Mouse (Mus musculus): ENCODE measurements at regions not wholly inside any gene's neighbourhood (a gene's known extent, or its start where the extent isn't known, plus 50 kb on each side); places are given as distances from the start of the nearest gene placed in this dataset.
"Not testable (repeated sequence)": the region's sequence is repeated elsewhere in the genome, so short reads cannot be mapped to it uniquely, and the experiment has no call there.

DNA sequence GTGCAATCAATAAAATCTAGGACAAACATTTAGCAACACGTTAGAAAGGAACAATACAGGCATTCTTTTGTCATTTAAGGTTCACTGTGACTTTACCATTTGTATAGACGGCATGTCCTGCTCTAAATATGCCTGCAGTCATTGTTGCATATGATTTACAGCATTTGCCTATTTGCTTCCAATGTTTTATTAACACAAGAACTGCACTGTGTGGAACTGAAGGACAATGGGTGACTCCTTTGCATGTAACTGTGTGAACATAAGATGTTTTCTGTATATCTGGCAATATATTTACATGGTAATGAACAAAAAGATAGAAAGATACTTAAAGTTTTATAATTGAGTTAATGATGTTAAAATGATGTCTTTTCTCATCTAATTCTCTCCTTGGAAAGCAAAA lies 57.1 kb downstream of the Pou4f1 start:
- no peak for DNase-seq (ENCODE audit: low read depth in 1 of 2, low spot score in 2 of 2)

DNA sequence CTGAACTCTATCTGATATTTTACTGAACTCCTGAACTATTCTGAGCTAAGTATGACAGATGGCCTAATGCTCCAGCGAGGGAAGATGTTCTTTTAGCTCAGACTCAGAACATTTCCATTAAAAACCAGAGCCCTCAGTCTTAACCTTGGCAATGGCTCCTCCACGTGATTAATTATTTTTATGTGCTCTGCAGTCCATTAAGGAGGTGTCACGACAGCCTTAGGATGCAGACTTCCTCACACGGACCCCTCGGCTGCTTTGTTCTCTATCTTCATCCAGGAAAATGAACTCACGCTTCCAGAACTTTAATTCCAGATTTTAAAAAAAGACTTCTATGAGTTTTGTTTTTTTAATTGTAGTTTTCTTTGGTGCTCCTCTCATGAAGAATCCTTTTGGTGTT lies 57.5 kb downstream of the Pou4f1 start:
- no peak for DNase-seq (ENCODE audit: low read depth in 1 of 2, low spot score in 2 of 2)

DNA sequence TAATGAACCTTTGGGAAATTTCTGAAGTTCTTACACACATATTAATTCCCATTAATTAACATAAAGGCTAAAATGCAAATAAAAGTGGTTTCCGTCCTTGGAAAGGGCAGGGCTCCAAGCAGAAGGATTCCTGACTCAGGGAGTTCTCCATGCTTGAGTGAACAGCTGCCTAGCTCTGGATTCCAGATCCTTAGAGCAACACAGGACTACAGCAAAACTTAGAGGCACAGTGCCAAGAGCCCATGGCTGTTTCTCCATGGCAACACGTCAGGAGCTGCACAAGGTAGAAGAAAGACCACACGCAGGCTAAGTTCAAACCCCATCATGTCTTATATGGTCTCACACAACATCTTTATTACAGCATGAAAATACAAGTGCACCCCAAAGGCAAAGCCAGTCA lies 61.7 kb downstream of the Pou4f1 start:
- DNase-seq (ENCODE audit: low read depth in 1 of 2, low spot score in 2 of 2) = no peak

DNA sequence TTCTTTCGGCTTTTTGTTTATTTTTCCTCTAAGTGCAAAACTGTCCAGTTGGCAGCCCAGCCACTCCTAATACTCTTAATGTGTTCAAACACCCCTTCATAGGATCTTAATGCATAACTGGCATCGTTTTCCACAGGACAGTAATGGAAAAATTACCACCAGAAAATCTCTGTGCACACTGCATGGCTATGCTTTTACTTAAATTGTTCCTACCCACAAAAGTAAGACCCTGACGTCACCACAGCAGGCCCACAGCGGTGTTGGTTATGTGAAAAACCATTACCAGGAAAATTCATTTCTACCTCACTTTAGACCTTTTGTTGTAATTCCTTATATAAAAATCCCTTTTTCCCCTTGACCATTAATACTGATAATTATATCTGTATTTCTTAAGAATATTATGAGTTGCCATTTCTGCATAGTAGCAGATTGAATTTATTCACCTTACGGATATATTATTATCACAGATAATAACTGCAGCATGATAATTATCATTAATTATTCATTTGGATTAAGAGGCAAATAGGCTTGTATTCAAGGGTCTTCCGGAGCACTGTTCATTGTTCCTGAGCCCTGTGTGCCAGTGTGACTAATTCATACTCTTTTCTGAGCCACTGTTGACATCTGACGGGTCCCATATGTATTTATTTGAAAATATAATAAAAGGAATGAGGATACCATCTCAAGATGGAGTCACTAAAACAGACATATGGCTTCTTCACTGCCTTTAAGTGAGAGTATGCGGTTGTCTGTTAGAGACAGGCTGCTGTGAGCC lies 78.3 kb downstream of the Pou4f1 start:
- DNase-seq (ENCODE audit: low read depth in 1 of 2, low spot score in 2 of 2) = no peak

DNA sequence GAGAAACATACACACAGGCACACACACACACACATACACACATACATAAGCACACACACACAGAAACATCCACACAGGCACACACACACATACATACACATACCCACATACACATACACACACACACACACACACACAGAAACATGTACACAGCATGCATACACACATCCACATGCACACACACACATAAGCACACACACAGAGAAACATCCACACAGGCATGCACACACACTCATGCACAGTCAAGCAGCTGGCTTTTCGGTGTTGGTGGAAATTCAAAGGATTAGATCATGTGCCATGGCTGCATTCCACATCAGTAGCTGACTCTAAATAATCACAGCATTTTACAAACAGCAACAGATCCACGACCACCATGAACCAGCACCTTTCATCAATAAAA lies 78.9 kb downstream of the Pou4f1 start:
- no peak for DNase-seq (ENCODE audit: low read depth in 1 of 2, low spot score in 2 of 2)

DNA sequence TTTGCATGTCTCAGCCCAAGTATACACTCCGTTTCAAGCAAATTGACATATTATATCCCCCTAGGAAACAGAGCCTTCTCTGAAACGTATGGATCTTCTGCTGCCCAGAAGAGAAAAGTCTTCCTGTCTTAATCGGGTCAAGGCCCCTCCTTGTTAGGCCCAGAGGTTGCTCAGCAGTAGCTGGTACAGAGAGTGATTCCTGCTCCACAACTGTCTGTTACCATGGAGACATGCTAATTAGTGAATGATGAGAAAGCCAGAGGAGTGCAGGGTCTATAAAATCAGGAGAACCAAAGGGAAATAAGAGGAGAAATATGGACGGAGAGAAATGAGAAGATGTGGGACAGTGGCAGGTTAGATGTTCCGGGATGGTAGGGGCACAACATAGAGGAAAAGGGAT lies 86.8 kb downstream of the Pou4f1 start:
- DNase-seq (ENCODE audit: low read depth in 1 of 2, low spot score in 2 of 2) = no peak

DNA sequence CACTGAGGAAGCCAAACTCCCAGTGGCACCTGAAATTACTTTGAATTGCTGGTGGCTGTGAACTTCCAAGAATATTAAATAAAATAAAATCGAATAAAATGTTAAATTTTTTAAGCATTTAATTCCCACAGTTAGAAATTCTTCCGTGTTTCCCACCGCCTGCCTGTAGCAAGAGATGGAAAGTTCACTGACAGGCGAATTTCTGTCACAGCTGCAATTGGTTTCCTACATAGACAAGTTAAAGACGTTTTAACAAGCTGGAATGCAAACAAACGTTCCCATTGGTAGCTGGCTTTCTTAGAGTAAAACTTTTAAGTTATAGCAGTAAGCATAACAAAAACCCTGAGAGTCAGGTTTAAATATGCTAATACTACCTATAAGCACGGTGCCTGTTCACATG lies 95.0 kb downstream of the Pou4f1 start:
- DNase-seq (ENCODE audit: low read depth in 1 of 2, low spot score in 2 of 2) = no peak

DNA sequence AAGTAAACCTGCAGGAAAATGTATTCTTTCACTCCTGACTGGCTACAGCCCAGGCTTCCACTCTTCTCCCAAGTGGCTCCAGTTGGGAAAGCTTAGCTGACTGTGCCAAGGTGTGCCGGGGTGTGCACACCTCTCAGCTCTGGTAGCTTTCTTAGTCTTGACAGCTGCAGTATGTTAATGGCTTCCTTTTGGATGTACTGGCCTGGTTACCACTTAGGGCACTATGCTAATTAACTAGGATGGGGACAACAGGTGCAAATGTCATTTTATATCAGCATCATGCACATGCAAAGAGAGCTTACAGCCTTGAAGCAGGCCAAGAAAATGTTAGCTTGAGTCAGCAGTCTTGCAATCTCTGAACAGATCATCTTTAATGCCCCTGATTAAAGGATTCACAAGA lies 111.2 kb downstream of the Pou4f1 start:
- DNase-seq (ENCODE audit: low read depth in 1 of 2, low spot score in 2 of 2) = no peak

DNA sequence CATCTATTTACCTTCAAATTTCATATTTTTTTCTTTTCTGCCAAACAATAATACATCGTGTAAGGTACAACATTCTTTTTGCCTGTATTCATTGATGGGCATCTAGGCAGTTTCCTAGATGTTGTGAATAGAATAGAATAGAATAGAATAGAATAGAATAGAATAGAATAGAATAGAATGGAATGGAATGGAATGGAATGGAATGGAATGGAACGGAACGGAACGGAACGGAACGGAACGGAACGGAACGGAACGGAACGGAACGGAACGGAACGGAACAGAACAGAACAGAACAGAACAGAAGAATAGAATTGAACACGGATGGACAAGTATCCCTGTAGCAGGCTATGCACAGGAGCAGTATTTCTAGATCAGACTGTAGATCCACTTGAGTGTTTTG lies 131.0 kb downstream of the Pou4f1 start:
- DNase-seq (ENCODE audit: low read depth in 1 of 2, low spot score in 2 of 2) = not testable (repeated sequence)

DNA sequence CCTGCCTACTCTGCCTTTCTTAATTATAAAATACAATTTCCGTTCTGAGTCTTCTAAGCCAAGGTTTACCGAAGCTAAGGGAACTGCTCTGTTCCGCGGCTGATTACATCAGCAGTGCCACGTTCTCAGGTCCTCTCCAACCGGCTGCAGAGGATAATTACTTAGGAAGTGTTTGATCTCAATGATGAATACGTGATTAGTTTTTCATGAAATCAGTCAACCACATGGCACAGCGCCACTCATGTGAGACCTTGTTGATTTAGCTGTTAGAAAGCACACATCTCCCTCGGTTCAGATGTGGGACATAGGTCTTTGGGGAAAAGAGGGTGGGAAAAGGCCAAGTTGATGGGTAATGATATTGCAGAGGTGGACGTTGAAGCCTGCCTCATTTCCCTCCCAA lies 141.7 kb downstream of the Pou4f1 start:
- DNase-seq (ENCODE audit: low read depth in 1 of 2, low spot score in 2 of 2) = no peak

DNA sequence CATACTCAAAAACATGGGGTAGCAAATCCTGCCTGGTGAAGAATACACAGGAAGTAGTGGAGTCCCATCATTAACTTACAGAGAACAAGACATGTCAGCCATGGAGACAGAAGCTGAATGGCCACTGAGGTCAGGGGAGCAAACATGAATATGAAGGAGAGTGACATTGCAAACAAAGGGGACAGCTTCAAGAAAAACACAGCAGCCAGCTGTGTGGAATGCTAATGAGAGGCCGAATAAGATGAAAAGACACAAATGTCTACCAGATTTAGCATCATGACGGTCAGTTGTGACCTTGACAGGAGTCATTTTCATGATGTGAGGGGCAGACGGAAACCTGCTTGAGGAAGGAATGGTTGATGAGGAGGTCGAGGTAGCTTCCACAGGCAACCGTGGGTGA lies 167.7 kb downstream of the Pou4f1 start:
- DNase-seq (ENCODE audit: low read depth in 1 of 2, low spot score in 2 of 2) = no peak

DNA sequence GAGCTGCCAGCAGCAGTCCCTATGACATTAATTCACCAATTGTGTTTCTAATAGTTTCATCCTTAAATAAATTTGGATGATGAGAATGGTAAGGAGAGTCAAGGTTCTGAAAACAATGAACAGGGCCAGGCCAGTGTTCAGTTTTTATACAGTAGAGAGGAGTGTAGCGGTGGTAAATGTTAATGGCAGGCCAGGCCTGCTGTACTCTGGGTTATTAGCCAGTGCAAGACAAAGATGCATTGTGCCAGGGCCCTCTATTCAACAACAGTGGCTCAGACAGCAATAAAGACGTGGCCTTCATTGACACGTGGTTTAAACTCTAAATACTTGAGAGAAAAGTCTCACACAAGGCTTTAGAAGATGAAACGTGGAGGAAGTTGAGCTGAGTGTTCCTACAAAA lies 169.5 kb downstream of the Pou4f1 start:
- no peak for DNase-seq (ENCODE audit: low read depth in 1 of 2, low spot score in 2 of 2)

DNA sequence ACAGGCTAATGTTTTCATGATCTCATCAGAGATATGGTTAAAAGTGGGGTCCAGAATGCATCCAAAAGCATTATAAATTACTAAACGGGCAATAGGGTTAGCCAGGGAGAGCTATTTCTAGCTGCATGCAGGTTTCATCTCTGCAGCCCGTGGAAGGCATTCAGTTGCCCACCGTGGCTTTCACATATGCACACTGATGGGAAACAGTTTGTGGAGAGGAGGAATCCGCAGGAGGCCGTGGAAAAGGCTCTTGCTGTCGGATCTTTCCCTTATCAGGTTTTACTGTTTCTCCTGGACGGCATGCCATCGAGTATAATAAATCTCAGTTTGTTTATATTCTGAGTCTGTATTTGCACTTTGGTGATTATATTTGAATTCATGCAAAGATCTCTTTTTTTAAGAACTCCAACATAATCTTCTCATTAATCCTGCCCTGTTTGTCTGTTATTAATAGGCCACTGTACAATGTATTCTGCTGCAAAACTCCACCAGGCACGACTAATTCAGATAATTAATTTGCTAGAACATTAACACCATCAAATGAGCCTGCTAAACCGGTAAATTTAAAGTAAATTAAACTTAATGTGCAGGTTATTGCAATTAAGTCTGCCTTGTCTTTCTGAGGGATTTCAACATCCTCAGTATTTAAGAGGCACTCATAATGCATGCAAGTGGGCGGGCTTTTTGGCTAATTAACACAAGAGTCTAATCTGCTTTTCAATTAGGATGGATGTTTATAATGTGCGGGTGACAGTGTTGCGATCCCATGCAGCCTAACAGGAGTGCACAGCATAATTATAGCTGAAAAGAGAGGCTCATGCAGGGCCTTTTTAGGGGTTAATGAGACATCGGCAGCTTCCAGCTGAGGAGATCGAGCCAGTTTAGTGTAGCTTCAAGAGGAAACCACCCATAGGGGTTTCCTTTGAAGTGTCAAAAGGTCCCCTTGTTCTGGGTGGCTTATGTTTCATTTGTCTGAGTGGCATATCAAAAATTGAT lies 170.2 kb downstream of the Pou4f1 start:
- DNase-seq (ENCODE audit: low read depth in 1 of 2, low spot score in 2 of 2) = no peak

DNA sequence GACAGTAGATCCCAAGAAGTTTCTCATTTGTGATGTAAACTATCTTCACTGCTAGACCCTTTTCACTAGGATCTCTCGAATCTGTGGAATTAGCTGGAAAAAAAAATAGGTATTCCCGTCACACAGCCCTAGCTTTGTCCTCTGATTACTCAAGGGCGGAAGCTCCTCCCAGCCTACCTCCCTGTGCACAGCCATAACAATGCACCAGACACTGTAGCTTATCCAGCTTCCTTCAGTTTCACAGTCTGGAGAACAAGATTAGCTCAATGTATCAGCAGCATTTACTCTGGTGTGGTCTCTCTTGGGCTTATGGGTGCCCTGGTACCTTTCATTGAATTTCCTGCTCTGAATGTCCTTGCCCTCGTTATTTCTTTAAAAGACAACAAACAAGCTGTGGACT lies 174.0 kb downstream of the Pou4f1 start:
- DNase-seq (ENCODE audit: low read depth in 1 of 2, low spot score in 2 of 2) = no peak

DNA sequence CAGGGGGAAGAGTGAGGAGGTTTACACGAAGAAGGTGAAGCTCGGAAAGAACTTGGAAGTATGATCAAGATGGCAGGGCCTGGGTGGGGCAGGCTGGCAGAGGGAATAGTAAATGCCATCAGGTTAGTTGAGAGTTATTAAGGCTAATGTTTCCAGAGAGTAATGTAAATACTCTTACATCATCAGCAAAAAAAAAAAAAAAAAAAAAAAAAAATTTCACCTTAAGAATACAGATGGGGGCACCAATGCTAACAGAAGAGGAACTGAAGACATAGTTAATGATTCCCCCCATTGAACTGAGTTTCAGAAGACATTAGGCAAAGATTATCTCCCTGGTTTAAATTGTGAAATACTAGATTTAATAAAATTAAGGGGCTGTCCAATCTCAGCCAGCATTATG lies 174.7 kb downstream of the Pou4f1 start:
- DNase-seq (ENCODE audit: low read depth in 1 of 2, low spot score in 2 of 2) = no peak

DNA sequence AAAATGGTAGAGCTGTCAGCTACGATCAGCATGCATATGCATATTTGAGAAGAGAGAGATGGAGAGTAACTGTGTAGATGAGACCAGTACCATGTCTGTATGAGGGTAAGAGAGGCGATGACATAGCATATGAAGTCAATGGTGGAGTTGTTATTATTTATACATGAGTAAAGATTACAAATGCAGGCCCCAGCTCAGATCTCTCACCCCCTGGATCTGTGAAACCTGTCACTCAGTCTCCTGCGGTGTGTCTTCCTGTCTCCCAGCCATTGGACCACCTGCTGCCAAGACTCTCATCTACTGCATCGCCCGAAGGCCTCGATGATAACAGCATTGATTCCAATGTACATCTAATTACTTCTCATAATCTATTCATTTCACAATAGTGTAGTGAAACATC lies 187.4 kb downstream of the Pou4f1 start:
- no peak for DNase-seq (ENCODE audit: low read depth in 1 of 2, low spot score in 2 of 2)

DNA sequence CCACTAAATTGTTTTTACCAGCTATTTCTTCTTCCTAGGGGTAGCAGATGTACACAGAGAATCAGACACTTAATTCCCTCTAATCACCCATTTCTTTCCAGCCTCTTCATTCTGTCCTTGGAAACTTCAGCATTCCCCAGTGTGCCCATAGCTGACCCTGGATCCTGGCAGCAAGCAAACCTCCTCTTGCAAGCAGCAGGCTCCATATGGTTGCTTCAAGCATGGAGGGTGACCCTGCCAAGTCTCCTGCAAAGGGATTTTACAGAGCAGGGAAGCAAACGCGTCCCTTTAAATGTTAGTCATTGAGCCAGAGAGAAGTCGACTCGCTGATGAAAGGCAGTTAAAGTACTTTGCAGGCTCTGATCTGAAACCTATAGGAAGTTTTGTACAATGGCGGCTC lies 187.9 kb downstream of the Pou4f1 start:
- no peak for DNase-seq (ENCODE audit: low read depth in 1 of 2, low spot score in 2 of 2)

DNA sequence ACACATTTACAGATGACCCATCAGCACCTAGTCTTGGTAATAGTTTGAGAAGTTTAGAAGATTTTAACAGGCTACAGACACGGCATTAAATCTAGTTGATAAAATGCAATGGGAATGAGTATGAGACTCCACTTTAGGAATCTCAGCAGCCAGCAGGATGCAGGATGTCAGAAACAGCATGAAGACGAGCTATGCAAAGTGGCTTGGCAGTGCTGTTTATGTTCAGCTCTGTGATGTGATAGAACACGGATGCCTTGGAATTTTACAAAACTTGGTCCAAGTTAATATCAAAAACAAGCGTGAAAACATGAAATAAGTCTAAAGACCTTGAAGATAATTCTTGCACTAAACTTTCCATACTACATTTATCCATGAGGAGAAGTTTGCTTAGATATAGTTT lies 193.0 kb downstream of the Pou4f1 start:
- DNase-seq (ENCODE audit: low read depth in 1 of 2, low spot score in 2 of 2) = no peak

DNA sequence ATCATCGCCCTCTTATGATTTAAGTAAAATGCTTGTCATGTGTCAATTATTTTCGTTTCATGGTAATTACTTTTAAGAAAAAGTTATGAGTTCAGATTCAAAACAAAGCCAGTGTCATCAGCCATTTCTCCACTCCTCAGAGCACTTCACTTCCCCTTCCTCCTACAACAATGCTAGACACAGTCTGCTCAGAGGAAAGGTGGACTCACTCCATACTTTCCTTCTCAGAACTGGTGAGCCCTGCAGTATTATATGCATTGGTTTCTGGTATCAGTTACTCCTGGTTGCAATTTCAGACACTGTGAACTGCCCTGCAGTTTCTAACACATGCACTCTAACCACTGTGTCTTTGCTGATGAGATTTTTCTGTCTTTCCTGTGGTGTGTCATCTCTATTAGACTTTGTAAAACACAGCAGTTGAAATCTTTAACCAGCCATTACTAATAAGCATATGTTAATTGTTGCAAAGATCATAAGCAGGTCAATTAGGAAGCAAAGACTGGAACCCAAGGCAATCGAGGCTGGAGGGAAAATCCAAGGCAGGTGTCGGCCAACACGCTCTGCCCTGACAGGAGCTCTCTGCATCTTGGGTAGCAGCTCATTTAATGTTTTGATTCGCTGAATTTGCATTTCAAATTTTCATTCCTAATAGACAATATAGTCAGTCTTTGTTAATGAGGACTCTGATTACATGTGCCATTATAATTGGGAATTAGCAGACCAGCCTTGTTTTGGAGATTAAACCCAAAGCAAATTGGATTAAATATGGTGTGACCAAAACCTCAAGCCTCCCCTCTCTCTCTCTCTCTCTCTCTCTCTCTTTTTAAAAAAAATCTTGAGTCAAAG lies 202.7 kb downstream of the Pou4f1 start:
- DNase-seq (ENCODE audit: low read depth in 1 of 2, low spot score in 2 of 2) = no peak

DNA sequence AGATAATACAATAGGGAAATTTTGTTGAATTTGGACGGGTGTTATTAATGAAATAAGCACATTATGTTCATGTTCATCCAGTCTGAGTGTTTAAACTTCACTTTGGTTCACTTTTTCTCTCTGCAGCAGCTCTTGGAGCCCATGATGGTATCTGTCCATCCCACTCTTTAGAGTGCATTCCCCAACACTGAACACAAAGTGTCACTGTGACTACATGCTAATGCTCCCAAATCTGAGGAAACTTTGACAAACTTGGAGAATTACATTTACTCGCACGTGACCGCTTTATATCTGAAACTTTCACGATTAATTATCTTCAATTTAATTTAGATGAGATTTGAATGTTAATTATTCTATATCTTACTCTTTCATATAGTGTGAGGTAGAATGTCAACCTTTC lies 250.8 kb downstream of the Pou4f1 start:
- DNase-seq (ENCODE audit: low read depth in 1 of 2, low spot score in 2 of 2) = no peak

DNA sequence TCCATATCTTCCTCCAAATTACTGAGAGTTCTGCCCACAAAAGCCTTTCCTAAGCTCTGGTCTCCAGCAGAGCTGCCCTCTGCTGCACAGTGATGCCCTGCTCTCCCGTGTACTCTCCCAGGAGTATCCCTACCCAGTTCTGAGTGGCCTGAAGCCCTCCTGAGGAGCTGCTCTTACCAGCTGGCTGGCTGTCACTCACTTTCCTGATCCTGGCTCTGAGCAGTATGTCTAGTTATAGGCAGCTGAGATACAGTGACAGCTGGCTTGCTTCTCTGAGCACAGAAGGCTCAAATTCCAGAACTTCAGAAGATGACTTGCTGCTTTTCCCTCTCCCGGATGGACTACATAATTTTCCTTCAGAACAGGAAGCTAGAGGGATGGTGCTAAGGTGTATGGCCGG lies 257.1 kb downstream of the Pou4f1 start:
- no peak for DNase-seq (ENCODE audit: low read depth in 1 of 2, low spot score in 2 of 2)

Measured in monocyte, adult 2 months (primary cell).